Mouse (Mus musculus) cerebellum, adult (tissue): ENCODE data around the gene Gm28308.

Source experiments
- ATAC-seq: cut with Nextera tagmentation; 2 replicates; pipeline ENCODE4 v1.9.2; 2017; ENCODE audit warnings: mild to moderate bottlenecking, moderate library complexity, mixed read lengths; ENCODE audit not compliant: insufficient number of reproducible peaks, low FRiP score, low TSS enrichment

Gene Gm28308

DNA sequence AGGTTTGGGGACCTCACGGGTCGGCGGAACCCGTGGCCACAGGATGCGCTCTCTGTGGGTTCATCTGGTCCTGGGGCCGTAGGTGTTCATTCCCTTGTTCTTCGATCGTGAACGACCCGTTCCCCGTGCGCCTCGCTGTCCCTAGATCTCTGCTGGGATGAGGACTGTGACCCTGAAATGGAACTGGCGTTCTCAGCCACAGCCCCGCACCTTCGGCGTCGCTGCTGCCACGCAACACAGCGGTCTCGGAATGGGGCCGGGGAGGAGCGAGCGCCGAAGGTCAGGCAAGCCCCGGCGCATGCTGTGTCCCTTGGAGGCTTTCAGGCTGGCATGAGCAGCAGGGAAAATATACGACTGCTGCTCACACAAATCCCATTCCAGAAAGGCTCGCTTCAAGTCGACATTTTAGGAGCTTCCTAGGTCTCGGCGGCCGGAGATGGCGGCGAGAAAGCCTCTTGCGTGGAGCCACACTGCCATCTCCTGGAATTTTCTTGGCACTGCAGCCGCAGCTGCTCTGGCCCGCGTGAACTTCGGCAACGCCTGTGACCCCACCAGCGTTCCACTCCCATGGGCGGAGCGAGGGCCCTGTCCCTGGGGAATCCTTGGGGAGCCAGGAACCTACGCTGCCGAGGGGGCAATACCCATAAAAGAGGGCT, 8.3 kb upstream of the Gm28308 start, which contains the start of gene Hoxa7:
Gene Hoxa7 (minus strand): TSS at position 518 of the 656 bp plus-strand sequence.
- peak; percentile 68 for ATAC-seq

- no peak for ATAC-seq
These were observed 7.7 kb upstream of the Gm28308 start for GRCm38 (mm10) chr6:52220865-52221310.

- ATAC-seq = no peak
These were observed 7.1 kb upstream of the Gm28308 start for GRCm38 (mm10) chr6:52220003-52220864.

DNA sequence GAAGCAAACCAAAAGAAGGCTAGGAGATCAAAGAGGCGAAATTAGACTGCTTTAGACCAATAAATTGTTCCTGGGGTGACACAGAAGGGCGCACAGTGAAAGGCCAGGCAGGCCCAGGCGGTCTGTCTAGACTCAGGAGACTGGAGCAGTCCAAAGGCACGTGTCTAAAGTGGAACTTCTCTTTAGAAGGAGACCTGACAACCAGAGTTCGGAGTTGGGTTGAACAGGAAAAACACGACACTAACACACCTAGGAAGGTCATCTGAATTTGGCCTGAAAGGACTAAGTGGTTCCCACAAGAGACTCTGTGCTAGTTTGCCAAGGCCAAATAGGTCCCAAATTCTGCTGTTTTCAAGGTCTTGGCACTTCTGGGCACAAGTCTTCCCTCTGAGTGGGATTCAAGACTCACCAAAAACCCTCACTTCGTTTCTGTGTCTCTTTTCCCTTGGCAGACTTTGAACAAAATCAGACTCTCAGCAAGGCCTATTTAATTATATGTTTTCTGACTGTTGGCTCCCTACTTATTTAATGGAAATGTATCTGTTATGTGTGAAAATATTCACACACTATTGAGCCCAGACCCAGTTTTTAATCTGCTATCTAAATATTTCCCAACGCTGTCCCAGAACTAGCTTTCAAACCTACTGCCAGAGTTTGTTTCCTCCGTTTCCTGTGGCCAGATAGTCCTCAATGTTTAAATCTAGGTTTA, 6.2 kb upstream of the Gm28308 start:
- ATAC-seq = no peak

GRCm38 (mm10) chr6:52218643-52219215, 5.6 kb upstream of the Gm28308 start:
- ATAC-seq = no peak

DNA sequence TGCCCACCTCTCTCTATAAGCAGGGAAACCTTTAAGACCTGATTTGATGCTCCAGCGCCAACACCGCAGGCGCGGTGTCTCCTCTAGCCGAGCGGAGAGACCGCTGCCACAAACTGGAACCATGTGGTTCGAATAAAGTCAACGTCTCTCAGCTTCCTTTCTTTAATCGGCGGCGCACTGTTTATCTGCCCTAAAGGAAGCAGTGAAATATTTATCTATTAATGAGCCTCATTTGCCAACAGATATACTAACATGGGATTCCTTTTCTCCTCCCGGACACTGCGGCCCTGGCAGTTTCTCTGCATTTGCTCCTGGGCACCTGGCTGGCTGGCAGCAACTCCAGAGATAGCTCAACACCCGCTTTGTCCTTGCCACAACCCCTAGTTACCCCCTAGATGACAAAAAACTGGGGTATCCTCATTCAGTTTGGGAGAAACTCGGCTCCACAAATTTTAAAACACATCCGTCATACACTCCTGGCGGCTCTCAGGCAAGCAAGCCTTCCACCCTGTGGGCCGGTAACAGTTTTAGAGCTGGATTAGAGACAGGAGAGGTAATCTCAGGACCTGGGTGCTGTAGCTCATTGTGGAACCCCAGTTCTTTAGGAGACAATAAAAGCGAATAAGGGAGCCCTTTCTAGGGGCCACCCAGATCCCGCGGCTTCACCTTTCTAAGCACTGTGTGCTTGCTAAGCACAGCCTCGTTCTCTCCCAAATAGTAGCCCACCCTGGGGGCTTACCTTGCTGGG, 4.9 kb upstream of the Gm28308 start:
- no peak for ATAC-seq

GRCm38 (mm10) chr6:52217459-52217768, 4.3 kb upstream of the Gm28308 start:
- no peak for ATAC-seq

DNA sequence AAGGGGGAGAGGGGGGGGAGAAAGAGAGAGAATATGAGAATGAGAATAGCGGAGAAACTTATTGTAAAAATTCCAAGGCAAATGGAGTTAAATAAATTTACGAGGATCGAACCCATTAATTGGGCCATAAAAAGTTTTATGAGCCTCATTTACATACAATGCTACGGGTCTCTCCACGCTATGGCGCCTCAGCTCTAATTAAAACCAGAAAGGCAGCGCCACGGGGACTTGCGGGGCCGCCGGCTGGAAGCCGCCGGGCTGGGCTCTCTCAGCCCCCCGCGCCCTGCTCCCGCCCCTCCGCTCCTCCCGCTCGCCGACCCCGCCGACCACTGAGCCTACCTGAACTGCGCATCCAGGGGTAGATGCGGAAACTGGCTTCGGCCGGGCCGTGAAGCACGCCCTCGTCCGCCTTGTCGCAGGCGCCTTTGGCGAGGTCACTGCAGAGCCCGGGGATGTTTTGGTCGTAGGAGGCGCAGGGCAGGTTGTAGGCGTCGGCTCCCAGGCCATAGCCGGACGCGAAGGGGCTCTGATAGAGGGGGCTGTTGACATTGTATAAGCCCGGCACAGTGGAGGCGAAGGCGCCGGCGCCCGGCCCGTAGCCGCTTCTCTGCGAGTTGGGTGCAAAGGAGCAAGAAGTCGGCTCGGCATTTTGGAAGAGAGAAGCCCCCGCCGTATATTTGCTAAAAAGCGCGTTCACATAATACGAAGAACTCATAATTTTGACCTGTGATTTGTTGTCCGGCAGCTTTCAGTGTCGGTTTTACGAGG, 3.7 kb upstream of the Gm28308 start:
- no peak for ATAC-seq

- ATAC-seq = no peak
These were observed 2.8 kb upstream of the Gm28308 start for GRCm38 (mm10) chr6:52215771-52216535.

GRCm38 (mm10) chr6:52215070-52215469, 1.9 kb upstream of the Gm28308 start:
- ATAC-seq = no peak

DNA sequence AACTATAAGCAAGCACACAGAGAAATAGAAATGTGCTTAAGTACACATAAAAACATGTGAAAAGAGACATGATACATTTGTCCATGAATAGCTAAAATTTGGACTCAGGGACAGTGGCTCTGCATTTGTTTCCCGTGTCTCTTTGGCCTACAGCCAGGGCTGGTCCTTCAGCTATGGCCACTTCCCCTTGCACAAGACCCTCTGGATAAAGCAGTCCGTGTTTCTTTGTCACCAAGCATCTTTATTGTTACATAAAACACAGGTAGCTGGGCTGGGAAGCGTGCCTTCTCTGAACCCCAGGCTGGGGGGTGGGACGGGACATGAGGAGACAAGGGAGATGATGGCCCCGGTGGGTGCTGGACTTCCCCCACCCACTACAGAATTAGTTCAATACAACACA, 1.1 kb upstream of the Gm28308 start:
- no peak for ATAC-seq

GRCm38 (mm10) chr6:52212556-52213118, 502 bp downstream of the Gm28308 start:
- no peak for ATAC-seq

GRCm38 (mm10) chr6:52211961-52212360, 1.2 kb downstream of the Gm28308 start:
- no peak for ATAC-seq

DNA sequence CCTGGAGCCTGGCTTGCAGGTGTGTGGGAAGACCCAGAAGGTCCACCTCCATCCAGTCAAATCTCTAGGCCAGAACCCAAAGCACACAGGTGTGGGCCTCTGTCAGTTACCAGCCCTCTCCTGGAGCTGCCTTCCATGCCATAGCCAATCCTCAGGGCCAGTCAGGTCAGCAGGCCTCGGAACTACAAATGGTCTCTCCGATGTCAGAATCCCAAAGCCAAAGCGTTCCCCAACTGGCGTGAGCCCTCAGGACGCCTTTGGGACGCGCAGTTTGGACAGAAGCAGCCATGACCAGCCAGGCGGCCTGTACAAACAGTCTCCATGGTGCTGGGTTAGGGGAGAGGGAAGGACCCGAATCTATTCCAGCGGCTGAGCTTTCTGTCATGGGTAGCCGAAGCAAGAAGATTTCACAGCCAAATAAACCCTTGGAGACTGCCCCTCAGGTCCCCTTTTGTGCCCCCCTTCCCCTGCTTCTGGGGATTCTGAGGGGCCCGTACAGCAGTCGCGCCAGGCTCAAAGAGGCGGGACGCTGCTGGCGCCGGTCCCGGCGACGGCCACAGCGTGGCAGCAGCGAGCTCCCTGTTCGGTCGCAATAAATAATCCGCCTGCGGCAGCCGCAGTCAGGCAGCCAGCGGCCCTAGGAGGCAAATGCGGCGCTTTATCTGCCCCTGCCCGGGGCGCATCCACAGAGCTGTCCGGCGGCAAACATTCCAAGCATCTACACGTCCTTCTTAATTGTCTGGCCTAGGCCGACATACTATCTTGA, 1.8 kb downstream of the Gm28308 start:
- no peak for ATAC-seq

DNA sequence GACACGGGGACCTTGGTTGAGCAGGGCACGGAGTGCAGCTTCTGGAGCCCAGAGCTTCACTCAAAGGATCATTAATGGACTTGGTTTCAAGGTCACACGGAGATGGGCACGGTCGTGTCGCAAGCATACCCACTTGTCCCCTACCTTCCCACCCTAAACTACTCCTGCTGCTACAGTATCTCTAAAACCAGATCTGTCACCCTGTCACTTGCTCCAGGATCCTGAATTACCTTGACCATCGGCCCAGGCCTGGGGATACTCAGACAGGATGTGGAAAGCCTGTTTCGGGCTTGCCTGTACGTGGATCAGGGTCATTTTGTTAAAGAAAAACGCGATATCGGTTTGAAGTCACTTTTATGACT, 3.5 kb downstream of the Gm28308 start:
- ATAC-seq = no peak

GRCm38 (mm10) chr6:52208868-52209684, 4.1 kb downstream of the Gm28308 start:
- ATAC-seq = no peak
